Mouse (Mus musculus) ES-Bruce4 (cell line): ENCODE measurements around the gene Btnl2. TPM values are rescaled to one million over a fixed set of nuclear protein-coding genes. Genes with fewer than 3 reads are reported as not detected.

Experiments used
- H3K27ac ChIP-seq: 2 replicates; pipeline ENCODE4 v1.5.1; 2012; ENCODE audit warnings: low read length, inconsistent platforms; ENCODE audit not compliant: insufficient read depth
- H3K27me3 ChIP-seq: 2 replicates; pipeline ENCODE4 v1.6.1; 2012; ENCODE audit warnings: mild to moderate bottlenecking, low read length, inconsistent platforms; ENCODE audit not compliant: control insufficient read depth, poor library complexity, insufficient read depth, severe bottlenecking
- H3K36me3 ChIP-seq: 2 replicates; pipeline ENCODE4 v1.6.1; 2012; ENCODE audit warnings: inconsistent platforms, mild to moderate bottlenecking, low read length, moderate library complexity; ENCODE audit not compliant: control insufficient read depth, poor library complexity, insufficient read depth, severe bottlenecking
- H3K4me1 ChIP-seq: one replicate; pipeline ENCODE4 v1.8.1; 2011; ENCODE audit warnings: low read length; ENCODE audit not compliant: control insufficient read depth, insufficient read depth
- H3K4me3 ChIP-seq: 2 replicates; pipeline ENCODE4 v1.5.1; 2011; ENCODE audit warnings: low read depth, mild to moderate bottlenecking, low read length
- H3K9ac ChIP-seq: 2 replicates; pipeline ENCODE4 v1.6.1; 2012; ENCODE audit warnings: low read depth, mild to moderate bottlenecking, inconsistent platforms; ENCODE audit not compliant: poor library complexity, severe bottlenecking
- H3K9me3 ChIP-seq: replicated peaks from 2 replicates; pipeline ENCODE4 v1.6.1; 2012; ENCODE audit warnings: mild to moderate bottlenecking, low read length, inconsistent platforms; ENCODE audit not compliant: control insufficient read depth, poor library complexity, insufficient read depth, severe bottlenecking
- CTCF ChIP-seq: IDR thresholded peaks from one replicate; pipeline ENCODE4 v1.8.1; 2011; ENCODE audit warnings: low read depth, low read length
- EP300 ChIP-seq: IDR thresholded peaks from 2 replicates; pipeline ENCODE4 v1.6.1; 2011; ENCODE audit warnings: low read depth, low read length; ENCODE audit not compliant: insufficient read depth
- POLR2A ChIP-seq: IDR thresholded peaks from one replicate; pipeline ENCODE4 v1.8.1; 2011; ENCODE audit warnings: low read length; ENCODE audit not compliant: insufficient read depth
- polyA plus RNA-seq: library from polyadenylated mRNA; stranded (reverse); fragments of >200 nt; gene quantifications from 2 replicates; pipeline ENCODE4 v1.2.4, GENCODE M21; 2011; ENCODE audit warnings: low read depth; ENCODE audit not compliant: missing spikeins, insufficient read depth, insufficient read length

Btnl2 gene
- polyA plus RNA-seq, 1 experiment: not detected

DNA sequence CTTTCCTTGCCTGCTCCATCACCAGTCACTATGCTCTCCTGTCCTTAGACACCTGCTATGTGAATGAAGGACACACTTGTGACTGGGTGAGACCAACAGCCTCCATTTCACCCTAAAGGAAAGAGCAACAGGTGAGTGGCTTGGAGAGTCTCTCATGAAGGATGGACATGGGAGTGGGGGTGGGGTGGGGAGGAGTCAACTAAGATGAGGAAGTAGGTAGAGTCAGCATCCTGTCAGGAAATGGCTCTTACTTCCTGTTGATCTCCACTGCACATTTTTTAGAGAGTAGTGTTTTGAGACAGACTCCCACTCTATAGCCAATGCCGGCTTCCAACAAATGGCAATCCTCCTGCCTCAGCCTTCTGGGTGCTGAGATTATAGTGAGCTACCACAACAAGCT lies 318 bp downstream of the Btnl2 start:
- no peaks in the 10 kb centered on the region for H3K4me1 ChIP-seq
- no peak overlapping the region for H3K27ac ChIP-seq
- no peaks in the 10 kb centered on the region for H3K9me3 ChIP-seq
- no peaks in the 10 kb centered on the region for H3K36me3 ChIP-seq
- TF ChIP-seq CTCF (no peak), EP300 (no peak), POLR2A (no peak)
- H3K9ac ChIP-seq: no peak overlapping the region
- no peak overlapping the region for H3K4me3 ChIP-seq
- no peaks in the 10 kb centered on the region for H3K27me3 ChIP-seq

DNA sequence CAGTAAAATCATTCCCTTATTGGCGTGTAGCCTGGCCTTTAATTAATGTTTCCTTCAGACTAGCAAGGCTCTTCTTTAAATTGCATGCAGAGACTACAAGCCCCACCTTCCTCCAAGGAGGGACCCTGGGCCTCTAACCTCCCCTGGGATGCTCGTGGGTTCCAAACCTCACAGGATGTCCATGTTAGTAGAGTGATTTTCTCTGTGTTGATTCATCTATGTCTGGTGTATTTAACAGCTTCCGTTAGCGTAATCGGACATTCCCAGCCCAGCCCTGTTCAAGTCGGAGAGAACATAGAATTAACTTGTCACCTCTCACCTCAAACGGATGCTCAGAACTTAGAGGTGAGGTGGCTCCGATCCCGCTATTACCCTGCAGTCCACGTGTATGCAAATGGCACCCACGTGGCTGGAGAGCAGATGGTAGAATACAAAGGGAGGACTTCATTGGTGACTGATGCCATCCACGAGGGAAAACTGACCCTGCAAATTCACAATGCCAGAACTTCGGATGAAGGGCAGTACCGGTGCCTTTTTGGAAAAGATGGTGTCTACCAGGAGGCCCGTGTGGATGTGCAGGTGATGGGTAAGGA lies 8.4 kb downstream of the Btnl2 start:
- H3K9ac ChIP-seq: no peak overlapping the region
- no peak overlapping the region for H3K4me3 ChIP-seq
- no peaks in the 10 kb centered on the region for H3K4me1 ChIP-seq
- H3K36me3 ChIP-seq: no peaks in the 10 kb centered on the region
- no peaks in the 10 kb centered on the region for H3K27me3 ChIP-seq
- H3K27ac ChIP-seq: no peak overlapping the region
- no peak for TF ChIP-seq EP300
- TF ChIP-seq CTCF: no peak
- TF ChIP-seq POLR2A: no peak
- no peaks in the 10 kb centered on the region for H3K9me3 ChIP-seq

DNA sequence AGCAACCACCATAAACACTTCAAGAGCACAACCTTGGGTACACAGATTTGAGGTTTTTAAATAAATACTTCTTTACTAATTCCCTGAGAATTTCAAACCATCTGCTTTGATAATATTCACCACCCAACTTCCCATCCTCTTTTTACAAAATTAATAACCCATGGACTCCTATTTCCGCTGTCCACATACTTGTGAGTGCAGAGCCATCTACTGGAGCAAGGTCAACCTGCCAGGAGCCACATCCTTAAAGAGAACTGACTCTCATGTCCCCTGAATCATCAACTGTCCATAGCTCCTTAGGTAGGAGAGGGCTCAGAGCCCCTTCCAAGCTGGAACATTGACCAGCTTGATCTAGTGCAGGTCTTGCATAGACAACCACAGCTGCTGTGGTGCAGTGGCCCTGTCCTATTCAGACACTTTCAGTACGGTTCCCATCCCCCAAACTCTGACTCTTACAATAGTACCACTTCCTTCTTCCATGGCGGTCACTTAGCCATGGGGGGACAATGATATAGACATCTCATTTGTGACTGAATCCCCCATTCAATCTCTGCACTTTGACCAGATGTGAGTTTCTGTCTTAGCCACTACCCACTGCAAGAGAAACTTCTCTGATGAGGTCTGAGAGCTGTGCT lies 9.2 kb downstream of the Btnl2 start:
- H3K9ac ChIP-seq: no peak overlapping the region
- H3K36me3 ChIP-seq: no peaks in the 10 kb centered on the region
- no peak overlapping the region for H3K27ac ChIP-seq
- TF ChIP-seq EP300: no peak
- TF ChIP-seq POLR2A: no peak
- TF ChIP-seq CTCF: no peak
- no peaks in the 10 kb centered on the region for H3K4me1 ChIP-seq
- H3K4me3 ChIP-seq: no peak overlapping the region
- H3K27me3 ChIP-seq: no peaks in the 10 kb centered on the region
- no peaks in the 10 kb centered on the region for H3K9me3 ChIP-seq

DNA sequence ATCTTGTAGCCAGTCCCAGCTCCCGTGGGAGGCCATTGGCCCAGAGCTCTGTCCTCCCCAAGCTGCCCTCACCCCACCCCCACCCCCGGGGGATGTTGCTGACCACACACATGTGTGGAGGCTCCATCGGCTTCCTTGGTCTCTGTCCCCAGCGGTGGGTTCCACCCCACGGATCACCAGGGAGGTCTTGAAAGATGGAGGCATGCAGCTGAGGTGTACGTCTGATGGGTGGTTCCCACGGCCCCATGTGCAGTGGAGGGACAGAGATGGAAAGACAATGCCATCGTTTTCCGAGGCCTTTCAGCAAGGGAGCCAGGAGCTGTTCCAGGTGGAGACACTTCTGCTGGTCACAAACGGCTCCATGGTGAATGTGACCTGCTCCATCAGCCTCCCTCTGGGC lies 10.4 kb downstream of the Btnl2 start:
- TF ChIP-seq POLR2A: no peak
- TF ChIP-seq EP300: no peak
- no peak for TF ChIP-seq CTCF
- Histone ChIP-seq H3K9me3 (no peaks in the 10 kb centered on the region), H3K4me3 (no peak overlapping the region), H3K9ac (no peak overlapping the region), H3K4me1 (no peaks in the 10 kb centered on the region), H3K36me3 (no peaks in the 10 kb centered on the region), H3K27me3 (no peaks in the 10 kb centered on the region), H3K27ac (no peak overlapping the region)

DNA sequence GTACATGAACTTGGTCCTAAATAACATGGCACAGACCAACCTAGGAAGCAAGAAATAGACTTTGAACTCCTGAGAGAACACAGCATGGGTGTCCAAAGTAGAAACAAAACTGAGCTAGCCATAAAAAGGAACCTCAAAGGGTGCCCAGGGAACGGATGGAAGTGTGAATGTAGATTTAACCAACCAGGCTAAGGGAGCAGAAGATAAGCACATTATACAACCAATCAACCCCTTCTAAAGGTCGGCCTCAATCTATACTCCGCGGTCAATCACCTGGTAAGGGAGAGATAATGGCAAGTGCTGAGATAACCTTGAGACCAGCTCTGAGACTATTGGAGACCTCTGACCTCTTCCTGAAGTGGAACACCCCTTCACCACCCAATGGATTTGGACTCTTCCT lies 15.9 kb downstream of the Btnl2 start:
- Histone ChIP-seq H3K4me3 (no peak overlapping the region), H3K9ac (no peak overlapping the region), H3K9me3 (no peaks in the 10 kb centered on the region), H3K4me1 (no peaks in the 10 kb centered on the region), H3K36me3 (no peaks in the 10 kb centered on the region), H3K27ac (no peak overlapping the region), H3K27me3 (no peaks in the 10 kb centered on the region)
- no peak for TF ChIP-seq POLR2A
- no peak for TF ChIP-seq CTCF
- TF ChIP-seq EP300: no peak

DNA sequence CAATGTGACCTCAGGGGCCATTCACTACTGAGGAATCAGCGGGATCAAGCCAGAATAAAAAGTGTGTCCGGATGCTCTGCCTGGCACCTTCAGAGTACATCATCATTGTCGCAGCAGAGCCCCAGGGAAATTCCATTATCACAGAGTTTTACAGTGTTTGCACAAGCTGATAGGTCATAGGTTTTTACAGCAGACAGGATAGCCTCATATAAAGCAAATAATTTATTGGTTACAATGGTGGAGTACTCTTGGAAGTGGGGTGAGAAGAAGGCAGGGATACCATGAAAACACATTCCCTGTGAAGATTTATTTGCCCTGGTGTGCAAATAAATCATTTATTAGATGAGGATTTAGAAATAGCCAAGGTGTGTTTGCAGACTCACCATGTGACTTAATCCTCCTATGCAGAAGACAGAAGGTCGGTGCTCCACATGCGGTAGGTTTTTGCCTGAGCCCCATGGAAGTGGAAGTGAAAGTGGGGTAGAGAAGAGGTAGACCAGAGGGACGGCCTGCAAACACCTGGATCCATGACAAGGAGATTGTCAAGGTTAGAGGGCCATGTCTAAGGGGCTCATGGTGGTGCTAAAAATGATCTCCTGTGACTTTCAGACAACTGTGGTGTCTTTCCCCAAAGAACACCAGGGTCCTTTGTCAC lies 18.6 kb downstream of the Btnl2 start:
- H3K4me3 ChIP-seq: no peak overlapping the region
- H3K36me3 ChIP-seq: no peaks in the 10 kb centered on the region
- no peaks in the 10 kb centered on the region for H3K27me3 ChIP-seq
- TF ChIP-seq POLR2A: no peak
- TF ChIP-seq CTCF: no peak
- TF ChIP-seq EP300: no peak
- H3K9ac ChIP-seq: no peak overlapping the region
- no peaks in the 10 kb centered on the region for H3K9me3 ChIP-seq
- H3K27ac ChIP-seq: no peak overlapping the region
- H3K4me1 ChIP-seq: no peaks in the 10 kb centered on the region
